Mouse (Mus musculus) heart, postnatal 25 days (tissue): ENCODE data around the gene Vdac2. TPM values are rescaled to one million over a fixed set of nuclear protein-coding genes. Genes with fewer than 3 reads are reported as not detected.

Source experiments
- DNase-seq: peaks from one replicate; pipeline ENCODE4 v3.0.0; 2022; ENCODE audit warnings: low spot score
- intact Hi-C: fragments of 180-260 bp; cut with DNase I; formaldehyde crosslinking; loops from one replicate; pipeline ENCODE4 v1.15.1; 2025
- total RNA-seq, 2 experiments: library from RNA; stranded (reverse); gene quantifications; 2 replicates each; pipeline ENCODE4 v1.2.3; 2021

Vdac2 gene
- total RNA-seq = 100 to 1,000 TPM; 494 to 528 TPM

- intact Hi-C loops = no loop called here
- no peak for DNase-seq
Measured at GRCm38 (mm10) chr14:21824938-21825337, at the start of gene Vdac2. Vdac2 (plus strand) TSS chr14:21825238.

- intact Hi-C loops = no loop called here
Measured at GRCm38 (mm10) chr14:21776201-21776600, 48.8 kb upstream of the Vdac2 start.

DNA sequence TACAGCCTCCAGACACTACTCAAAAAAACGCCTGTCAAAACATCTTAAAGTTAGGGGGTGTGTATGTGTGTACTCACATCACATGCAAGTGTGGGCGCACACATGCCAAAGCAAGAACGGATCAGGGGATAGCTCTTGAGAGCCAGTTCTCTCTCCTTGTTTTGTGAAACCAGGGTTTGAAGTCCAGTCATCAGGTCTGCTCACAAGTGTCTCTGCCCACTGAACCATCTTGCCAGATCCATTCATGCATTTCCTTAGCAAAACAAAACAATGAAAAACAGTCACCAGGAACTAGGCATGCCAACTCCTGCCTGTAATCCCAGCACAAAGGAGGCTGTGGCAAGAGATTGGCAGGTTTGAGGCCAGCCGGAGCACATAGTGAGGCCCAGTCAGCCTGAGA lies 38.5 kb upstream of the Vdac2 start:
- intact Hi-C loops = no loop called here
- no peak for DNase-seq

More at GRCm38 (mm10) chr14:21776201-21776600, 48.8 kb upstream of the Vdac2 start:
- DNase-seq = no peak

- no peak for DNase-seq
- intact Hi-C loops = no loop called here
Measured at GRCm38 (mm10) chr14:21787374-21787773, 37.7 kb upstream of the Vdac2 start.

DNA sequence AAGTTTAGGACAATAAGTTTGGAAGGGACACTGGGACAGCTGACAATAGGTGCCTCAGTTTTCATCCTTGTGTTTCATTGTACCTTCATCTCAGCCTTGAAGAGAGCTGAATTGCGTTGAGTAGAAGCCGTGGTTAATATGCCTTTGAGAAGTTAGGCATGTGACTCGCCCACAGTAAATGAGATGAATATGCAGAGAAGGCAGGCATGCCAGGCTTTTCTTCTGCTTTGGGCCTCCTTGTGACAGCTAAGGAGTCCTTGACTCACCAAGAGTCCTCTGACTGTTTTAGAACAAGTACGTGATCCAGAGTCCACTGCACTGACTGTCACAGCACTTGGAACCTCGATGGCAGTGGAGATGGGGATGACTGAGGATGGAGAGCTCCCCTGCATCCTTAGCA lies 36.9 kb upstream of the Vdac2 start:
- intact Hi-C loops = no loop called here
- no peak for DNase-seq

DNA sequence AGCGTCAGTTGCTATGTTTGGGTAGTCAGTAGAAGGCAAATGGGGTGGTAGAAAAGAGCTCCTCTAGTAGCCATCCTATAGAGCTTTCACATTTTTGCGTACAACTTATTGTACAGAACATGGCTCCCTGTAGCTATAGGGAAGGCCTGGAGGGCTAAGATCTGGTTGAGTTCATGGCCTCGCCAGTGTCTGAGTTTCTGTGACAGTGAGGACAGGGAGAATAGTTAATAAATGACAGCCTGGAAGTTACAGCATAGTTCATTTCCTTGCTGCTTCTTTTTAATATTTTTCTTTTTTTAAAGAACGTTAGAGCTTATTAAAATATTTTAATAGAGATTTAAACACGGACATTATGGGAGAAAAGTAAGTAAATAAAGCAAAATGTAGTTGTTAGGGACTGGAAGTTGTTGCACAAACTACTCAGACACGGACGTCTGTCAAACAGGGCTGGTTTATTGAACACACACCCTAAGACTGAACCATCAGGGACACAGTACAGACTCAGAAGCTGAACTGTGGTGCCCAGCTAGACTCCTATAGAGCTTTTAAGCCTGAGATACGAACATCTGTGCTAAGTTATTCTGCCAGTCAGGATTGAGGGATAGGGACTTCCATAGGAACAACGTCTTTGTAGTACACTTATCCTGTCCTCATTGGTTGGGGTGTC lies 34.3 kb upstream of the Vdac2 start:
- no peak for DNase-seq
- intact Hi-C loops = no loop called here

DNA sequence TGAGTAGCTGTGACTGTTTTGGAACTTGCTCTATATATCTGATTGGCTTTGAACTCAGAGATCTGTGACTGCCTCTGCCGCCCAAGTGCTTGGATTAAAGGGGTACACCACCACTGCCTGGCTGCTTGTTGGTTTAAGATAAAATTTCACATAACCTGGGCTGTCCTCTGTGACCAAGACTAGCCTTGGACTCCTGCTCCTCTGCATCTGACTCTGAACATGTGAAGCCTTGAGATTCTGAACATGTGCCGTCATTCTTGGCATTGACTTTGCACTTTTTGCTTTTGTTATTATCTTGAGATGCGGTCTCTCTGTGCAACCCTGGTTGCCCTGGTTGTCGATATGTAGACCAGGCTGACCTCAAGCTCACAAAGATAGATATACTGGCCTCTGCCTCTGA lies 33.3 kb upstream of the Vdac2 start:
- DNase-seq = no peak
- intact Hi-C loops = no loop called here

- intact Hi-C loops = no loop called here
- no peak for DNase-seq
Measured at GRCm38 (mm10) chr14:21792250-21792649, 32.8 kb upstream of the Vdac2 start.

DNA sequence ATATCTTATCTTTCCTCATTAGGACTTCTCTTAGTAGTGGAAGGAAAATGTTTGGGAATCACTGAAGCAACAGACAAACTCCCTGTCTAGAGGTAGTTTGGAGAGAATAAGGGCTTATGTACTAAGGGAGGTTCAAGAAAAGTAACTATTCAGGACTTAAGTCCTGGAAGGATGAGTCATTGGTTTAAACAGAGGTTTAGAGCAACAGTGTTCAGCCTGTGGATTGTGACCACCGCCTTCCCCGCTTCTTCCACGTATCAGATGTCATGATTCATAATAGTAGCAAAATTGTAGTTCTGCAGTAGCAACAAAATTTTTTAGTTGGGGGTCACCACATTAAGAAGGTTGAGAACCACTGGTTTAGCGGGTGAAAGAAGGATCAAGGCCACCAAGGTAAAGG lies 24.4 kb upstream of the Vdac2 start:
- intact Hi-C loops = no loop called here
- no peak for DNase-seq

- no peak for DNase-seq
- intact Hi-C loops = no loop called here
Measured at GRCm38 (mm10) chr14:21801624-21802023, 23.4 kb upstream of the Vdac2 start.

GRCm38 (mm10) chr14:21802543-21803206 lies 22.4 kb upstream of the Vdac2 start:
- intact Hi-C loops = no loop called here
- no peak for DNase-seq

DNA sequence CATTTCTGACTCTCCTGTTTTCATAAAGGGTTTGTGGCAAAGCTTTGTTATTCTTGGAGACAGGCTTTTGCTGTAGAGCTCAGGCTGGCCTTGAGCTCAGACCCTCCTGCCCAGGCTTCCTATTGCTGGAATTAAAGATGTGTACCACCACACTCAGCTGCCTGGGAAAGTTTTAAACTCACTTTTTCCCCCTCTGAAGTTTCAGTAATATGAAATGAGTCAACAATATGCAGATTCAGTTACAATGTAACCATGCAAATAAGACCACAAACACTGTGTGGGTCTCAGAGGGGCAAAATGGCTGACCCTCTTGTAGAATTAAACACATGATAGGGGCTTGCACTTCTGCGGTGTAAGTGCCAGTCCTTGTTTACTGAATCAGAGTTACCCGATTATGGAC lies 18.8 kb upstream of the Vdac2 start:
- DNase-seq = no peak
- intact Hi-C loops = no loop called here

DNA sequence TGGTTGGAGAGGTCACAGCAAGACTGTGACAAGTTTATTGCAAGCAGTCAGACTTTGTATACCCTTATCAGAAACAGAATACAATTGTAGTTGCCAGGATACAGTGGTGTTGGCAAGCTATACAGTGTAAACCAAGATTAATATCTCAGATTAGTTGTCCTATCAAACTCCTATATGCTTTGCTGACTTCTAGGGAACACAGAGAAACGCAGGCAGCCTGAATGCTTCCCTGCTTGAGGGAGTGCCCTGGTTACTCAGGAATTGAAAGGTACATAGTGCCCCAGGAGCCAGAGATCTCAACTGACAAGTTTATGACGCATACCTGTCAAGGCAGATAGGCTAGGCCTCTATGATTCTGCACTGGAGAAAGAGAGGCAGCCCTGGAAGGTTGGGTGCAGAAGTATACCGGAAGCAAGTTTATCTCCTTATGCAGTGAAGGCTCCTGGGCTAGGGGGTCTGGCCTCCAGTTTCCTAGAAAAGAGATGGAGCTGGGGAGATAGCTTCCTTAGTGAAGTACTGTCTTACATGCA lies 18.3 kb upstream of the Vdac2 start:
- intact Hi-C loops = no loop called here
- no peak for DNase-seq

DNA sequence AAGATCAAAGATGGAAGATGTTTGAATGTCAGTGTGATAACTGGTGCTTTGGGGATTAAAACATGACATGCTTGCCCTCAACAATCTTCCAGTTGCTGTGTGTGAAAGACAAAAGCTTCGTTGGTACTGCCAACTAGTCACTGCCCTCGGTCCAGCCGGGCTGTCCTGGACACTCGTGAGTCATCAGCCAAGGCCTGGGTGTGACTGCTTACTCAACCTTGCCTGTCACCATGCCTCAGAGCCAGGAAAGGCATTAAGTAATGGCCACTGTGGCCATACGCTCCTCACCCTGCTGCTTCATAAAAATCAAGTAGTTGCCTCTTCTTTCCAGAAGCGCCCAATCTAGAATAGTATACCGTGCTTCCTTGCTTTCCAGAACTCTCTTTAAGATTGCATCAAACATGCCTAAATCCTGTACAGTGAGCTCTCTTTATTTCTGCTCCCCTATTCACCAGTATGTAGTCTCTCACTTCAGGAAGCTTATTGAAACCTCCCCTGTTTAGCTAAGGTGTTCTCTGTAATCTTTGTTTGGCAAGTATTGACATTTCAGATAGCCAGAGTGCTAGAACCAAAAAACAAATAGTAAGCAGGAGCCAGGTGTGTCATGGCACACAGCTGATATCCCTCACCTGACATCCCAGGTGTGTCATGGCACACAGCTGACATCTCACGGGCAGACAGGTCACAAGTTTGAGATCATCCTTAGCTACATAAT lies 16.7 kb upstream of the Vdac2 start:
- intact Hi-C loops = no loop called here
- DNase-seq = no peak

DNA sequence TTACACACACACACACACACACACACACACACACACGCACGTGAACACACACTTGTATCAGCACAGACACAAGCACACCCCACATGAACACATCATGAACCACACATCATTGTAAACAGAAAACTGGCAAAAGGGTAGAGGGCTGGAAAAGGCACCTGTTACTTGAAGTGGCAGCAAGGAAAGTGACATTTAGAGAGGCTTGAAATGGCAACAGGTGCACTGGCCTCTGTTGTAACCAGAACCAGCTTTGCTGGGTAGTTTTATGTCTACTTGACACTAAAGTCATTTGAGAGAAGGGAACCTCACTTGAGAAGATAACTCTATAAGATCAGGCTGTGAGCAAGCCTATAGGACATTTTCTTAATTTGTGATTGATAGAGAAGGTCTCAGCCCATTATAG lies 15.6 kb upstream of the Vdac2 start:
- intact Hi-C loops = no loop called here
- no peak for DNase-seq

DNA sequence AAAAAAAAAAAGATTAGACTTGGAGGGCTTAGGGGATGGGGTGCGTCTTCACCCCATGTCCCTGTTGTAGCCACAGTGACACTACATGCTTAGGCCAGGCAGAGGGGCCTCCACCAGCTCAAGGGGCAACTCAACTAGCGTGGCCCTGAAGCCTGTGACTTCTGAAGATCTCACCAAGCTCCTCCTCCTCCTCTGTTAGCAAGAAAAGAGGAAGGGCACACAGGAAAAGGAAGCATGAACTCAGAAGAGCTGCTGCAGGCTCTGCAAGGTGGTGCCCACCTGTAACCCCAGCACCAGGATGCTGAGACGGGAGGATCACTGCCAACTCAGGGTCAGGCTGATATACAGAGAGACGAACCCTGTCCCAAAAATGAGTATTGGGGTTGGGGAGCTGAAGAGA lies 13.7 kb upstream of the Vdac2 start:
- intact Hi-C loops = no loop called here
- no peak for DNase-seq

- intact Hi-C loops = loop anchor here (1.0 kb wide), 1 partner anchor 37 kb away; no protein-coding TSS in a partner anchor
- DNase-seq = no peak
Measured at GRCm38 (mm10) chr14:21811744-21812393, 13.2 kb upstream of the Vdac2 start.

- DNase-seq = peak; percentile 39
- intact Hi-C loops = loop anchor here (1.0 kb wide), 1 partner anchor 37 kb away; no protein-coding TSS in a partner anchor
Measured at GRCm38 (mm10) chr14:21812590-21813162, 12.4 kb upstream of the Vdac2 start.

DNA sequence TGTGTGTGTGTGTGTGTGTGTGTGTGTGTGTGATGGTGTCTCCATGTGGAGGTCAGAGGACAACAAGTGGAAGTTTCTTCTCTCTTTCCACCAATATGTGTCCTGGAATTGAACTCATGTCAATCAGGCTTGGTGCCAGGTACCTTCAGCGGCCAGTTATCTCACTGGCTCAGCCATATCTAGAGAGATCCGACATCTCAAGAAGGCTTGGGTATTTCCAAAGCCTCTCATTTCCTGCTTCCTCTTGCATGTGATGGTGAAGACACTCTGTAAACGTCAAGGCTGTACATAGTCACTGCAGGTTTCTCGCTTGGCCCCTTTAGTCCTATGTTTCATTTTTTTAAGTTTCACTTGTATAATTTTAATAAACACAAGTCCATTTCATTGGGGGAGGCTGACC lies 11.8 kb upstream of the Vdac2 start:
- DNase-seq = no peak
- intact Hi-C loops = no loop called here

DNA sequence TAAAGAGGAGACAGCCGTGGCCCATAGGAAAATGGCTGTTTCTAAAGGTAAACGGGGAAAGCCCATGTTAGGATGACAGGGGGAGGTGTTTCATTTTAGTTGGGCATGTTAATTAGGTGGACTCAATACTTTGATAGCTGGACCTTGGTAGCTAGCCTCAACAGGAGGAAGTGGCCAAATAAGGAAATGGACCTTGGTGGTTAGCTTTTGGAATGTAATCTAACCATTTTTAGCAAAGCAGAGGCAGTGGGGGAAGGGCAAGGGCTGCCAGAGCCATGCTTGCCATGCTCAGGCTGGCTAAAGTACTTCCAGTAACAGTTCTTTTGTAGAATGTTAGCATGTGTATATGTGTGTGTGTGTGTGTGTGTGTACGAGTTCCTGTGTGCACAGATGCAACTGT lies 11.2 kb upstream of the Vdac2 start:
- intact Hi-C loops = no loop called here
- no peak for DNase-seq
